Mouse (Mus musculus) gastrocnemius, adult 18-20 months (tissue): ENCODE results near the gene Cep95. TPM values are rescaled to one million over a fixed set of nuclear protein-coding genes. Genes with fewer than 3 reads are reported as not detected.
"Not testable (repeated sequence)": the region's sequence is repeated elsewhere in the genome, so short reads cannot be mapped to it uniquely, and the experiment has no call there.

Source experiments
- DNase-seq: peaks from one replicate; pipeline ENCODE4 v3.0.0; 2021; ENCODE audit warnings: low spot score
- total RNA-seq, 2 experiments: library from RNA; stranded (reverse); gene quantifications; 2 replicates each; pipeline ENCODE4 v1.2.3; 2021

Gene Cep95
- total RNA-seq, 2 experiments from 2014 or later, result 2.7 to 4.7 TPM

DNA sequence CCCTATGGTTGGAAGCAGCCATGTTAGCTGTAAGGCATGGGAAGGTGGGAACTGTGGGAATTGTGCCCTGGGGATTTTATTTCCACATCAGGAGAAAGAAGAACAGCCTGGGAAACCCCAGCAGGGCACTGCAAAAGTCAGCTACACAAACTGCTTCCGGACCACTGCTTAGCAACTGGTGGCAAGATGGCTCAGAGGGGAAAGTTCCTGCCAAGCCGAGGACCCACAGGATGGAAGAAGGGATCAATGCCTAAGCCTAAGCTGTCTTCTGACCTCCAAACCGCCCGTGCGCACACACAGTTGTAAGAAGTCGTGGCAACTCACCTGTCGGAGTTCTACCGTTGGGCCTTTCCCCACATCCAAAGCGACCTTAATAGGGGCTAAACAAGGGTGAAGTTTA is 16.0 kb upstream of the Cep95 start:
- DNase-seq, result no peak

GRCm38 (mm10) chr11:106776960-106777359 is 12.1 kb upstream of the Cep95 start:
- DNase-seq, result no peak

GRCm38 (mm10) chr11:106777395-106777794 is 11.7 kb upstream of the Cep95 start:
- no peak for DNase-seq

- DNase-seq, result no peak
These were observed 10.9 kb upstream of the Cep95 start for GRCm38 (mm10) chr11:106778132-106778531.

- DNase-seq, result no peak
These were observed 10.3 kb upstream of the Cep95 start for GRCm38 (mm10) chr11:106778589-106779387.

- DNase-seq, result peak; percentile 89
These were observed 9.5 kb upstream of the Cep95 start, which contains the start of gene Polg2 for GRCm38 (mm10) chr11:106779388-106780088. Gene Polg2, minus strand, starts transcription at chr11:106779537.

DNA sequence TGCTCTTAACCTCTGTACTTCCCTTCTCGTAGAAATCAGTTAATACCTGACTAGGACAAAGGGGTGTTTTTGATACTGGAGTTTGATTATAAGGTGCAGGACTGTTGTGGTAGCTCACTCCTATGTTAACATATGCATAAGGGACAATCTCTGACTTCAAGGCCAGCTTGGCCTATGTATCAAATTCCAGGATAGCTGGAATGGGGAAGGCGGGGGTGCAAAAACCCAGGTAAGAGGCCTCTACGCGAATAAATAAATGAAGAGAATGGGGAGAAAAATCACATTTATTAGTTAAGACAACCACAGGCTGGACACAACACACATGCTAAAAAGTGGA is 9.0 kb upstream of the Cep95 start:
- no peak for DNase-seq

DNA sequence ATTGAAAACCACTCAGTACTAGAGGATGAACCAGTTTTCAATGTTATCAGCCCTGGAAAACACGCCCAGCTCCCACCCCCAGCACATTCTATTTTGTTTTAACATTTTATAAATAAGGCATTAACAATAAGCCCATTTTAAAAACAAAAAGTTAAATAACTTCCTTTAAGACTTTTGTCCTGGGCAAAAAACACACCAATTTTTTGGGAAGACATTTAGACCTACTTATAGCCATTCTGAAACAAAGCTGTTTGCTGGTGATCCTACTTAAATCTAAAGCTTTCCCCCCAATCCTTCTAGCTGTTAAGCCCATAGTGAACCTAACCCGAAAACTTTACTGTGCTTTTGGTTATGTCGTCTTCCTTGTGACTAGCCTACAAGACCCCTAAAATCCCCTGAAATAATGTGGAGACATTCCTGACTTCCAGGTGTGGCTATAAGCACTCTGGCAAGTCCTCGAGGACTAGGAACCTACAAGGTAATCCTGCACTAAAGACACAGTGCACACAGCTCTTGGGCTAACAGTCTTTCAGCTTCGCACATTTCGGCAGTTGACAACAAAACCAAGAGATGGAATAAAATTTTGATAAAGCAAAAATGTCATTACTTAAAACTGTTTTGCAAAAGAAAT is 8.3 kb upstream of the Cep95 start:
- DNase-seq, result no peak

GRCm38 (mm10) chr11:106782271-106782670 is 6.8 kb upstream of the Cep95 start:
- not testable (repeated sequence) for DNase-seq

- DNase-seq, result no peak
These were observed 5.9 kb upstream of the Cep95 start for GRCm38 (mm10) chr11:106782841-106783764.

DNA sequence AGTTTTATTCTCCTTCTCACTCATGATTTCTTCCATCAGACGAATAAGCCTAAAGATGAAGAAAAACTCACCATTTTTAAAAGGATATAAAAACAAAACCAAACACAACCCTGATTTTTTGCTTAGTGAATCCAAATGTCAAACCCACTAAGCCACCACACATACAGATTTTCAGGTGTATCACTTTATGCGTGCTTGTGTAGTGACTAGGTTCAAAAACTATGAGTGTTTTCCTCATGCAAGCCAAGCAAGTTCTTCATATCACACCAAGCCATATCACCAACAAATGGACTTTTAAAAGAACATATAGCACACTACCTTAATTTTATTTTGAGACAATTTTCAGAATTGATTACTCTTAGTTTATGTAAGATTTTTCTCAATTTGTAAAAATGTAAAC is 4.6 kb upstream of the Cep95 start:
- no peak for DNase-seq

DNA sequence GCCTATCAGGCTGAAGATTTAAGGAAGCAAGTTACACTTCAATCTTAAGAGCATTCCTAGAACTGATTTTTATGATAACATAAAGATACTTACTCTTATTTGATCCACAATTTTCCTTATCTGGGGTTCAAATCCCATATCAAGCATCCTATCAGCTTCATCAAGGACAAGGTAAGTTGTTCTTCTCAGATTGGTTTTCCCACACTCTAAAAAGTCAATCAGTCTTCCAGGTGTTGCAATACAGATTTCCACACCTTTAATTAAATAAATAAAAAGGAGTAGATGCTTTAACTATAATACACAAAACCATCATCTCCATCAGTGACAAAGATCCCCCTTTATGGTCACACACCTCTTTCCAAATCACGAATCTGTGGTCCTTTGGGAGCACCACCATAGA is 4.0 kb upstream of the Cep95 start:
- DNase-seq, result no peak

DNA sequence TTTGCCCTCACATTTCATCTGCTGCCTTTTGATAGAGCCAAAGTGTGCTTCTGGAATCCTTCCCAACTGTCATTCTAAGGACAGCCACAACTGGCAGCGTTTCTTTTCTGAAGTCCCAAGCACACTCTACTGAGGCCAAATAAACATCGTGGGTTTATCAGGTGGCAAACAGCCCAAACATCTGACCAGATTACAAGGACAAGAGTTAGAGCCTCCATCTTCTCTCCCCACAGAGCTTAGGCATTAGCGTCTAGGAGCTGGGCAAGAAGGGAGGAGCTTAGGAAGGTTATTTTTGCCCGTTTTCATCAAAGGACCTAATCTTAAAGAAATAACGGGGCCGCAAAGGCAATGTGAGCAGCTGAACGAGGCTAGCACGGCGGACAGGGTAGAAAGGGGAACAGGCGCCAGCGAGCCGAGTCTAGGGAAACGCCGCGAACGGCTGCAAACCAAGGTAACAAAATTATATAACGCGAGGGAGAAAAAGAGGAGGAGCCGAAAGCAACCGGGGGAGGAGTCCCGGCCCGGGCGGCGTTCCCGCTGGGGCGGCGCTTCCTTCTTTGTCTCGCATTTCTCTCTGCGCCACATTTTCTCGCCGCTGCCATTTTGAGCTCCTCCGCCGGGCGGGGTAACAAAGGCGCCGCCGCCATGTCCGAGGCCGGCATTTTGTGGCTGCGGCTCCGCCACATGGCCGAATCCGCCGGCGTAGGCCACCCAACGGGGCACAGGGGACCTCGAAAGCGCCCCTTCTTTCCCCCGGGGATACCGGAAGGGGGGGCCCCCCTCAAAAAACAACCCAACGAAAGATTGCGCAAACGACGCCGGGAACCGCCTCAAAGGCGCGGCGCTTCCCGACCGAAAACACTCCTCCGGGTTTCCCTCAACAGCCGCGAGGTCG is 1.7 kb upstream of the Cep95 start:
- DNase-seq, result peak; percentile 93

DNA sequence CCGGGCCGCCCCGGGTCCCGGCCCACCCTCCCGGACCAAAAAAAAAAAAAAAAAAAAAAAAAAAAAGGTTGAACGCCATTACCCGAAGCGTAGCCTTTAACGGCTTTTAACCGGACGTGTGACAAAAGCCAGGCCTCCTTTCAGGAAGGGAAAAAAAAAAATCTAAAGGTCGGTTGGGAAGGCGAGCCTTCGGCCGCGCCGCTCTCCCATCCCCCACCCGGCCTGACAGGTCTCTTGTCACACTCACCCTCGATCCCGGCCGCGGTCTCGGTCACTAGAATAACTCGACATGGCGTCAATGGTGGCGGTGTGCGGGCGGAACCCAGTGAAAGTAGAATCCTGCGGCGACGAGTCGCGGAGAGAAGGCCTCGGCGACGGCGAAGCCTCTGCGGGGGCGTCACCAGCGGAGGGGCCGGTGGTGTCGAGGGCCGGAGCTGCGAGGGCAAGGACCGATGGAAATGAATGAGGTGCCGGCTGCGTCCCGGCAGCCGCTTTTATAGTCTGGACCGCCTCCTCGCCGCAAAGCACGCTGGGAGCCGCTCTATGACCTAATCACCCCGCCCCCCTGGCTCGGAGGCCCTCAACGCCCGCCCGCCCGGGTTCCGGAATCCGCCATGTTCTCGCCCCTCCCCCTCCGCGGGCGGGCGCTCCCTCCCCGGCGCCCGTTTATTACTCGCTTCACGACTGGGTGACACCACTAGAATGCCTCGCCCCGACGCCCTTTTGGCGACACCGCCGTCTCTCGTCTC is 852 bp upstream of the Cep95 start:
- DNase-seq, result peak; percentile 98

- no peak for DNase-seq
These were observed 597 bp downstream of the Cep95 start for GRCm38 (mm10) chr11:106789649-106790048.

- no peak for DNase-seq
These were observed 4.8 kb downstream of the Cep95 start for GRCm38 (mm10) chr11:106793846-106794245.

- DNase-seq, result no peak
These were observed 6.6 kb downstream of the Cep95 start for GRCm38 (mm10) chr11:106795679-106796078.

- no peak for DNase-seq
These were observed 13.1 kb downstream of the Cep95 start for GRCm38 (mm10) chr11:106802069-106802627.

- not testable (repeated sequence) for DNase-seq
These were observed 18.4 kb downstream of the Cep95 start for GRCm38 (mm10) chr11:106807442-106807841.
